Mouse (Mus musculus) kidney, adult 18-20 months (tissue): ENCODE results near the gene Fbxw4.
"Not testable (repeated sequence)": the region's sequence is repeated elsewhere in the genome, so short reads cannot be mapped to it uniquely, and the experiment has no call there.

Experiments
- DNase-seq: peaks from one replicate; pipeline ENCODE4 v3.0.0; 2021

Fbxw4 gene

GRCm38 (mm10) chr19:45574941-45575631 is 85.0 kb downstream of the Fbxw4 start:
- DNase-seq, result no peak

- DNase-seq, result no peak
Observed at GRCm38 (mm10) chr19:45574339-45574898, 85.7 kb downstream of the Fbxw4 start.

- DNase-seq, result peak; percentile 83
Observed at GRCm38 (mm10) chr19:45573861-45574267, 86.2 kb downstream of the Fbxw4 start.

DNA sequence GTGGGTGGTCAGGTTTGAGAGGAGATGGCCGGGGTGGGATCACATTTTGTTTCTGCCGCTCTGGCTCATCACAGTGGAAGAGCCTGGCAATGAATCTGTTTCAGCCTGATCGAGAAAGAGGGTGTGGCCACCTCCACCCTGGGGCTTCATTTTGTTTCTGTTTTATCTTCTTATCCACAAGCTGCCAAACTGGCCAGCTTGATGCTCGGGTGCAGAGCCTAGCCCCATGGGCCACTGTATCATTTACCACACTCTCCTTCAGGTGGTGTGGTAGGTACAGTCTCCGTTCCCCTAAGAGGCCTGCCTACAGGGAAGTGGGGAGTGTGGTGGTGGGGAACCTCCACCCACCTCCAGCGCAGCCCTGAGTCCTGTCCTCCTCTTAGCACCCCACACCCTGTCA is 87.1 kb downstream of the Fbxw4 start:
- no peak for DNase-seq

- DNase-seq, result no peak
Observed at GRCm38 (mm10) chr19:45567367-45567766, 92.7 kb downstream of the Fbxw4 start.

- DNase-seq, result no peak
Observed at GRCm38 (mm10) chr19:45565925-45566715, 94.0 kb downstream of the Fbxw4 start.

DNA sequence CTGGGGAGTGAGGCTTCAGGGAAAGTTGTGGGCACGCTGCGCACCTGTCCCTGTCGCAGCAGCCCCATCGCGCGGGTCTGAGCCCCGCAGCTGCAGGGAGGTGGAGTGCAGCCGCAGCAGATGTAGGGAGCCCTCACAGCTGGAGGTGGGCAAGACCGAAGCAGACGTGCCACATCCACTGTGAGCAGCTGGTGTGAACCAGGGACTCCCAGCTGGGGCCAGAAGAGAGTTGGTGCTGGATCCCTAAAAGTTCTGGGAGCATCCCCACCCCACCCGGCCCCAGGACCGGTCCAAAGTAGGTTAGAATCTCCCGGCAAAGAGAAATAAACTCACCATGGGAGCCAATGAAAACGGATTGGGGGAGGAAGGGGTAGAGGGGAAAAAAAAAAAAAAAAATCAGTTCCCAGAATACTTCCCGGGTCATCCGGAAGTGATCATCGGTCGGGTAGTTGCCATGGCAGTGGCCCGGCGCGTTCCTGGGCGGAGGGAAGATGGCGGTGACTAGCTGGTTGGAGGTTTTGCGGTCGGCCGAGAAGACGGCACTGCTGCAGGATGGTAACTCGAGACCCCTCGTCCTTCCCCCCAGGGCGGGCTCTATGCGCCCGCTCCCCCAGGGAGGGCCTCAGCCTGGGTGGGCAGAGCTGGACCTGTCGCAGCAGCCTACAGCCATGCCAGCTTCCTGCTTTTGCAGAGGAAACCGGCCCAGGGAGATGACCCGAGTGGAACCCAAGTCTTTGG is 99.8 kb downstream of the Fbxw4 start, which contains the start of the genes Poll and Gm17018:
TSS of gene Poll (minus strand) at position 379 of the 738 bp plus-strand sequence.
TSS of gene Gm17018 (plus strand) at position 463 of the 738 bp plus-strand sequence.
- DNase-seq, result peak; percentile 83

DNA sequence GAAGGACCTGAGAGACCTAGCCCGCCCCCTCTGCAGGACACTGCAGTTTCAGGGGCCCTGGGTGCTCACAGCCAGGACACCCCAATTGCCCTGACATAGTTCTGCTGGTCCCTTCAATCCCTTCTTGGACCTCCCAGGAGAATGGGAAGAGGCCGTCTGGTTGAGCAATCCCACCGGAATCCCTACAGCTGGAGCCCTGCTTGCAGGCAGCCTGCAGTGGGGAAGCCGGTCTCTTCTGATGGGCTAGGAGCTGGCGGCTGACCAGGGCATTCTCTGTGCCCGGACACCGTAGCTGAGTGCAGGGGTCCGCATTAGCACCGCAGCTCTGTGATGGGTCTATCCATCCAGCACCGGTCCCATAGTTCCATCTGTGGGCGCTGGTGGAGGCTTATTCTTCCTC is 106.0 kb downstream of the Fbxw4 start:
- no peak for DNase-seq

- no peak for DNase-seq
Observed at GRCm38 (mm10) chr19:45552187-45552586, 107.9 kb downstream of the Fbxw4 start.

- DNase-seq, result no peak
Observed at GRCm38 (mm10) chr19:45549948-45550347, 110.2 kb downstream of the Fbxw4 start.

DNA sequence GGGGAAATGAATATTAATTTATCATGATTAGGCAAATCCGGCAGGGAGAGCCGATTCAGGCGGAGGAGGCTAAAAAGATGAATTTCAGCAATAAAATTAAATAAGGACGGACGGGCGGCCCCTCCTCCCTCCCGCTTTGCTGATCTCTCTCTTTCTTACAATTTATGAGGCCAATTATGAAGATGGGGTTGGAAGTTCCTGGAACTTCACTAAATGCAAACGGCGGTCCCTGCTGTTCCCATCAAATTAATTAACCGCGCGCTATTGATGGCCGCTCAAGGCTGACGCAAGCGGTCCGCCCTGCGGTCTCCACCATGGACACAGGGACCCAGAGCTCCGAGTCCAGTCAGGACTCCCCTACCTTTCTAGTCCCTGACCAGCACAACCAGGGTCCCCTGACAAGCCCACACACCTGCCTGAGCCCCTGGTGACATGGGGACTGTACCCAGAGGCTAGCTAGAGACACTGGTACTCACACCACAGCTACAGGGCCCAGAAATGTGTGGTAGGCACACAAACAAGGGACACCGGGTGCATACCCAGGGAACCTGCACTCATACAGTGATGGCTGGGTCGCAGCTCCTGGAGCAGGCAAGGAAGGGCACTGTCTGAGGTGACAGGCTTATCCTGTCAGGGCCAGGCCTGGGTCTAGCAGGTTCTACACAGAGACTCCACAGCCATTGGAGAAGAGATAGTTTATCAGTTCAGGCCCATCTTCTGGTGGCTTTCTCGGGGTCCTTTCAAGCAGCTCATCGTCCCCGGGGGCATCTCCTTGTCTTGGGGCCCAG is 110.8 kb downstream of the Fbxw4 start:
- DNase-seq, result no peak

DNA sequence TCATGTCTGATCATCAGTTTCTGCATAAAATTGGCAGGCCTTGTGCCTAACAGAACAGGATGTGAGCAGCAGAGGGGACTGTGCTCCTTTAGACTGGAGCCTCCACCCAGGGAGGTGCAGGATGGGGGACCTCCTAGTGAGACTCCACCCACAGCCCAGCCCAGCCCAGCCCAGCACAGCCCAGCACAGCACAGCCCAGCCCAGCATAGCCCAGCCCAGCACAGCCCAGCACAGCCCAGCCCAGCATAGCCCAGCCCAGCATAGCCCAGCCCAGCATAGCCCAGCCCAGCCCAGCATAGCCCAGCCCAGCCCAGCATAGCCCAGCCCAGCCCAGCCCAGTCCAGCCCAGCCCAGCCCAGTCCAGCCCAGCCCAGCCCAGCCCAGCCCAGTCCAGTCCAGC is 111.9 kb downstream of the Fbxw4 start:
- DNase-seq, result not testable (repeated sequence)

DNA sequence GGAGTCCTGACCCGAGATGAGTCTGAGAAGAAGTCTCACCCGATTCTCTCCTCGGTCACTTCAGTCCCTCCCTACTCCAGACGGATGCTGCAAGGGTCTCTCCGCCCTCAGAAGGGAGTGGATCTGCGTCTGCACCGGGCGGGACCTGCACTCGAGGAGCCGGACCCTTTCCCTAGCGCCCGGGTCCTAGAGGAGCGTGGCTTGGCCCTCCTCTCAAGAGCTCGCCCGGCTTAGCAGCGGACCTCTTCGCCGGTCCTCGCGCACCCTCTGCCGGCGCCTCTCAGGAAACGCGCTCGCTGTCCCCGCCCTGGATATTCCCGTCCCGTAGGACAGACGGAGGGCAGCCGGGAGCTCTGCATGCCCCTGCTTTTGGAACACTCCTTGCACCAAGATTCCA is 115.2 kb downstream of the Fbxw4 start:
- peak; percentile 84 for DNase-seq

GRCm38 (mm10) chr19:45544152-45544924 is 115.8 kb downstream of the Fbxw4 start:
- DNase-seq, result no peak

DNA sequence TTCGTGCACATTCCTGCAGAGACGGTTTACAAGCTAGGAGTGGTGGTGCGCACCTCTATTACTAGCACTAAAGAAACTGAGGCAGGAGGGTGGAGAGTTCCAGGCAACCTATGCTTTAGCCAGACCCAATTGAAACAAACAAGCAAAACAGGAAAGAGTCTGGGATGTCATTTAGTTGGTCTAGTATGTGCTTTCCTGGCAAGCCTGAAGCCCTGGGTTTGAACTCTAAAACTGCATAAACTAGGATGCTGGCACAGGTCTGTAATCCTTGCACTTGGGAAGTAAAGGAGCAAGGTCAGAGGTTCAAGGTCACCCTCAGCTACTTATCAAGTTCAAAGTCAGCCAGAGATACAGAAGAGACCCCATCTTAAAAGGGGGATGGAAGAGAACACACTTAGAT is 118.1 kb downstream of the Fbxw4 start:
- DNase-seq, result no peak

DNA sequence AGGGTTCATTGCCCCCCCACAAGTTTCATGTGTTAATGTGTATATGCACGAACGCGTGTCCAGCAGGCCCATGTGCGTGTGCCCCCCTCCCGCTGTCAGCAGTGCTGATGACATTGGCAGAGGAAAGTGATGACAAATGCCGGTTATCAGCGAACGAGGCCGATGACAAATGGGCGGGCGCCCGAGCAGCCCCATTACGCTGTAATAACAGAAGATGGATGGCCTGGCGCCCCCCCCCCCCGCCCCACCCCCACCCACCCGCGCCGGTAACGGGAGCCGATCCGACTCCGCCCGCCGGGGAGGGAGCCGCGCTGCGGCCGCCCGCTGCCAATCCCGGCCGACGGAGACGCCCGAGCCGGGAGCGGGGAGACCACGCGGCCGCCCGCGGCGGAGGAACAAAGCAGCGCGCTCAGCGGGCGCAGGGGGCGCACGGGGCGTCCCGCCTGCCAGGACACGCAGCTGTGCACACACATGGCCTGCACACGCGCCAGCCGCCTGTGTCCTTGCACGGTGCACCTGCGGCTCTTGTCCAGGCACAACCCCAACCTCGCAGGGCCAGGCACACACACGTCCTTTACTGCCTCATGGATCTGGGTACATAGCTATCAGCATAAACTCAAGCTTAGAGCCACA is 118.6 kb downstream of the Fbxw4 start:
- DNase-seq, result peak; percentile 15

DNA sequence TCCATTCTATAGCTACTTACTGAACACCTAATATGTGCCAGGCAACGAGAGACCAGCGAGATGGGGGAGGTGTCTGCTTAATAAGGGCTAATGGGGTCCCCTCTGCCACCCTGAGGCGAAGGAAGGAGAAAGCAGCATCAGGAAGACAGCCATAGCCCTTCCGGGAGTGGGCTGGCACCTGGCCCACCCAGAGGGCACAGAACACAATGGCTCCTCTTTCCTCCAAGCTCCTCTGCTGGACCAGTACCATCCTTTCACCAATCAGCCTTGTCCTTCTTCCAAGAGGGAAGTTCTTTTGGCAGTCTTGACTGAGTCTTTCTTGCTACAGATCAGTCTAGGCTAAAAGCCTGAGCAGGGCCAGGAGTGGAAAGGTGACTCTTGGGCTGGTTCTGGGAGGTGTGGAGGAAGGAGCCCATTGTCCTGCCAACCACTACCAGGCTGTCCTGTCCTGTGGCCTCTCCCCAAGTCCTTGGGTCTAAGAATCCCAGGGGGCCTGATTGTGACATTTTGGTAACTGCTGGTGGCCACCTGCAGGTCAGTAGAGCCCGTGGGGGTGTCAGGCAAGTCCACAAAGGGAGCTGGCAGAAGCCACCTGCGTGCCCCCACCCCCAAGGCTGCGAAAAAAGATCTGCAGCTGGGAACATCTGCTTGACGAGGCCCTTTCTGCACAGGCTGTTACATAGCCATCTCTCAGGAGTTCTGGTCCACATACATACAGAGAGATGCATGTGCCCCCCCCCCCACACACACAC is 119.3 kb downstream of the Fbxw4 start:
- DNase-seq, result no peak

GRCm38 (mm10) chr19:45537505-45537904 is 122.6 kb downstream of the Fbxw4 start:
- DNase-seq, result peak; percentile 78

GRCm38 (mm10) chr19:45535929-45536328 is 124.2 kb downstream of the Fbxw4 start:
- DNase-seq, result no peak

DNA sequence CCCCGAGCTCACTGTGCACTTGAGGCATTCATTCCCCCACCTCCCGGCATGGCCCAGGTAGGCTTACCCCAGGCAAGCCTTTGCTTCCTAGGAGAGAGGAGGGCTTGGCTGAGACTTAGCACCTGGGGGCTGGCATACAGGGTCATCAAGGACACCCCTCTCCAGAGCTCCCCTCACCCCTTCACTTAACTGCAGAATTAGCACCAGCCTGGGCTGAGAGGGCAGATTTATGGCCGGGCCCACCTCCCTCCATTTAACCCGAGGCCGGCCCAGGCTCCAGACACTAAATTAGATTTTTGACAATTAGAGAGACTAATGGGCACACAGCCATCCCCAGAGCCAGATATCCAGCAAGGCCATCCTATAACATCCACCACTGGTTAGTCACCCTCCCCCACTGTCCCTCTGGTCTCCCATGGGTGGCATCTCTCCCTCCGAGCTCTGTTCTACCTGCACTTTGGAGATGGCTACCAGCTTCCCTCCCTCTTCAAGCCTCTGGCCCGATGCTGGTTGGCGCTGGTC is 124.8 kb downstream of the Fbxw4 start:
- DNase-seq, result no peak
